Mouse (Mus musculus): ENCODE data around the gene Stard3.

DNA sequence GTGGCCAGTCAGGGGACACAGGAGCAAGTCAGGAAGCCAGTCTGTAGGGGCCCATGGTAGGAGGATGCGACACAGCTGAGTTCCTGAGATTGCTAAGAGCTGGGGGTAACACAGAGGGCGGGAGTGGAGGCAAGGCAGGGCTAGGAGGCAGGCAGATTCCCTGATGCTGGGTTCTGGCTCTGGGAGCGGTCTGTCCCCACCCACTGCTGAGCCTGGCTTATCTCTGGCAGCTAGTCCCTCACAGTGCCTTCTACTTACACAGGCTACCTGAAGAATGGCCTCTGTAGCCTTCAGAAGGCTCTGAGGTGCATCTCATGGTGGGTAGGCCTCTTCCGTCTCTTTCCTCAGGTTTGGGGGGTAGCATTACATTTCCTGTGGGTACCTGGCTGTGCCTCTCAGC, 34.5 kb downstream of the Stard3 start:
- TF ChIP-seq POLR2A (IDR thresholded peaks at IDR 0.05; ENCODE audit: control insufficient read depth, extremely low read depth, insufficient read depth, low read length, poor library complexity) (no peak), CTCF (IDR thresholded peaks at IDR 0.05; ENCODE audit: borderline replicate concordance, control insufficient read depth, extremely low read depth, insufficient read depth, low read length, poor library complexity) (no peak)

All from thymus, adult 2 months (tissue).